Mouse (Mus musculus): Measurements from ENCODE around the gene Erh. TPM values are rescaled to one million over a fixed set of nuclear protein-coding genes. Genes with fewer than 3 reads are reported as not detected.
A peak's percentile ranks its signal among the peaks of the same experiment; 100 is the strongest.

Gene Erh
- polyA plus RNA-seq, 1 experiment from 2014 or later, result 152 TPM

DNA sequence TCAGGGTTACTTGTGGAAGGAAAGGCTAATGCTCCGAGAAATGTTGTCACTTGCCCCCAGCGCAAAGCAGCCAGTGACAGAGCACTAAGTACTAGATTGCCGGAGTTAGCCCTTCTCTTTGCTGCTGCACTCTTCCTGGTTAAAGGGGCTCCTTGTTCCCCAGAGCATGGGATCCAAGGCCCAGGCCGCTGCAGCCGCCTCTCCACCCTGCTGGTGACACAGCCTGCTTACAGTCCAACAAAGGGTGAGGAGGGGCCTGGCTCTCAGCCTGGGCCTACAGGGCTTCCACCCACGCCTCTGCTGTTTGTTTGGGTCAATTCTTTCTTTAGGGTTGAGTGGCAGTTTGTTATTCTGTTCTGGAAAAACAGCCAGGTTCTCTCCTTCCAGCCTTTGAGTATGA lies 45.4 kb downstream of the Erh start:
- Histone ChIP-seq H3K9ac (ENCODE audit: low read length) (0 out of 2 replicates have a peak overlapping the region, but pooled peaks have one; percentile 7), H3K36me3 (ENCODE audit: control insufficient read depth, insufficient read depth, low read length) (no peaks in the 10 kb centered on the region), H3K27me3 (ENCODE audit: control insufficient read depth, insufficient read depth, low read length) (no peaks in the 10 kb centered on the region), H3K9me3 (ENCODE audit: control insufficient read depth, low read length) (no peaks in the 10 kb centered on the region), H3K4me3 (ENCODE audit: control insufficient read depth in 1 of 2, insufficient read depth in 1 of 2, low read depth in 1 of 2, low read length in 2 of 2) (no peak overlapping the region), H3K27ac (replicated peaks in 1 of 2; ENCODE audit: control insufficient read depth in 1 of 2, insufficient read depth in 1 of 2, low read depth in 2 of 2, low read length in 2 of 2) (no peak overlapping the region), H3K4me2 (ENCODE audit: low read length) (no peak overlapping the region), H3K4me1 (ENCODE audit: control insufficient read depth in 2 of 2, insufficient read depth in 2 of 2, low read length in 2 of 2) (peaks cover 20 to 37% of the 10 kb centered on the region in 2 experiments)
- no peak for ATAC-seq (ENCODE audit: insufficient number of reproducible peaks, insufficient read depth, low FRiP score, low read depth)
- WGBS, result 64% methylated on average over 6 of the region's 6 CpGs

DNA sequence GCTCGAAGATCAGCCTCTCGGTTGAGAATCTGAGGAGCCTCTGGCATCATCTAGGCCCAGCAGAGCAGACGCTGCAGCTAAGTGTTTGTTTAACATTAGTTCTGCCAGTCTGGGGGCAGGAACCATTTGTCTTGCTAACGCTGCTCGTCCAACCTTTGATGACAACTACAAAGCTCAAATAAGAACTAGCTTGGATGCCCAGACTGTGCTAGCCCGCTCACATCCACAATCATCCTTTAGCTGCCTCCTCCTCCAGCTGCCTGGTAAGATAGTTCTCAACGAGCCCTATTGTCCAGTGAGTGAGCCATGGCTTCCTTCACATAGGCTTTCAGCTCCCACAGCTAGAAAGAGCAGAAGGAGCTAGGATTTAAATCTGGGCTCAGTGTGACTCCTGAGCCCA lies 45.9 kb downstream of the Erh start:
- H3K9ac ChIP-seq (ENCODE audit: low read length), result no peak overlapping the region
- no peak overlapping the region for H3K4me3 ChIP-seq (ENCODE audit: control insufficient read depth in 1 of 2, insufficient read depth in 1 of 2, low read depth in 1 of 2, low read length in 2 of 2)
- H3K27ac ChIP-seq (replicated peaks in 1 of 2; ENCODE audit: control insufficient read depth in 1 of 2, insufficient read depth in 1 of 2, low read depth in 2 of 2, low read length in 2 of 2), result no peak overlapping the region
- H3K27me3 ChIP-seq (ENCODE audit: control insufficient read depth, insufficient read depth, low read length), result no peaks in the 10 kb centered on the region
- H3K36me3 ChIP-seq (ENCODE audit: control insufficient read depth, insufficient read depth, low read length), result no peaks in the 10 kb centered on the region
- 62% methylated on average over 7 of the region's 7 CpGs for WGBS
- ATAC-seq (ENCODE audit: insufficient number of reproducible peaks, insufficient read depth, low FRiP score, low read depth), result no peak
- H3K4me2 ChIP-seq (ENCODE audit: low read length), result no peak overlapping the region
- H3K4me1 ChIP-seq (ENCODE audit: control insufficient read depth in 2 of 2, insufficient read depth in 2 of 2, low read length in 2 of 2), result peaks cover 16 to 34% of the 10 kb centered on the region in 2 experiments
- no peaks in the 10 kb centered on the region for H3K9me3 ChIP-seq (ENCODE audit: control insufficient read depth, low read length)

DNA sequence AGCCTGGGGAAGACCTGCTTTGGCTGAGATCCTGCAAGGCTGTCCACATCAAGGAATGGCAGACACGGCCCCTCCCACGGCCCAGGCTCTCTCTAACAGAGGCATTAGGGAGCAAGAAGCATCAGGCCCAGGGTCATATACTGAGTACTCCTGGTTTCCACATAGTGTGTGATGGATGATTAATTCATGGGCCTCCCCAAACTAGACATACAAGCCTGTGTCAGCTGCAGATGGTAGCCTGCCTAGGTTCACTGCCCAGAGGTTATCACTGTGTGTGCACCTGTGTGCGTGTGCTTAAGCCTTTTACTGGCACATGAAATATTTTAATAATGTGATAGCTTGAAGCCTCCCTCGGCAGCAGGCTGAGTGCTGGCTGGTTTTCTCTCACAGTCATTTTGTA lies 48.2 kb downstream of the Erh start:
- WGBS, result 59% methylated on average over 4 of the region's 4 CpGs
- no peak overlapping the region for H3K9ac ChIP-seq (ENCODE audit: low read length)
- no peaks in the 10 kb centered on the region for H3K27me3 ChIP-seq (ENCODE audit: control insufficient read depth, insufficient read depth, low read length)
- H3K27ac ChIP-seq (replicated peaks in 1 of 2; ENCODE audit: control insufficient read depth in 1 of 2, insufficient read depth in 1 of 2, low read depth in 2 of 2, low read length in 2 of 2), result no peak overlapping the region
- ATAC-seq (ENCODE audit: insufficient number of reproducible peaks, insufficient read depth, low FRiP score, low read depth), result no peak
- H3K4me1 ChIP-seq (ENCODE audit: control insufficient read depth in 2 of 2, insufficient read depth in 2 of 2, low read length in 2 of 2), result peaks cover 14 to 31% of the 10 kb centered on the region in 2 experiments
- H3K9me3 ChIP-seq (ENCODE audit: control insufficient read depth, low read length), result no peaks in the 10 kb centered on the region
- no peak overlapping the region for H3K4me2 ChIP-seq (ENCODE audit: low read length)
- no peaks in the 10 kb centered on the region for H3K36me3 ChIP-seq (ENCODE audit: control insufficient read depth, insufficient read depth, low read length)
- no peak overlapping the region for H3K4me3 ChIP-seq (ENCODE audit: control insufficient read depth in 1 of 2, insufficient read depth in 1 of 2, low read depth in 1 of 2, low read length in 2 of 2)

DNA sequence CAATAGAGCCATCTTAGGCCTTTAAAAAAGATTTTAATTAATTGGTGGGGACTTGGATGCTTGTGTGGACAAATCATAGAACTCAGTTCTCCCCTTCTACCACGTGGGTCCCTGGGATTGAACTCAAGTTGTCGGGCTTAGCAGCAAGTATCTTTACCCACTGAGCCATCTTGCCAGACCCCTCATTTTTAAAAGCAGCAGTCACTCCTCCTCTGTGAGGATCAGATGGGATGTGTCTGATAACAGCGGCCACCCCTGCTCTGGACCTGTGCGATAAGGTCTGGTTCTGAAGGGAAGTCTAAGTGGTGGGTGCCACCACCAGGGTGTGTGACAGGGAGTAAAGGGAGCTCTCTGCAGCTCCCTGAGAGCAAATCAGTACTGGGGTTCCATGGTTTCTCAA lies 48.6 kb downstream of the Erh start:
- no peak overlapping the region for H3K27ac ChIP-seq (replicated peaks in 1 of 2; ENCODE audit: control insufficient read depth in 1 of 2, insufficient read depth in 1 of 2, low read depth in 2 of 2, low read length in 2 of 2)
- peaks cover 14 to 30% of the 10 kb centered on the region in 2 experiments for H3K4me1 ChIP-seq (ENCODE audit: control insufficient read depth in 2 of 2, insufficient read depth in 2 of 2, low read length in 2 of 2)
- no peaks in the 10 kb centered on the region for H3K9me3 ChIP-seq (ENCODE audit: control insufficient read depth, low read length)
- no peak for ATAC-seq (ENCODE audit: insufficient number of reproducible peaks, insufficient read depth, low FRiP score, low read depth)
- 85% methylated on average over 4 of the region's 4 CpGs for WGBS
- no peak overlapping the region for H3K4me2 ChIP-seq (ENCODE audit: low read length)
- H3K9ac ChIP-seq (ENCODE audit: low read length), result no peak overlapping the region
- H3K36me3 ChIP-seq (ENCODE audit: control insufficient read depth, insufficient read depth, low read length), result no peaks in the 10 kb centered on the region
- no peaks in the 10 kb centered on the region for H3K27me3 ChIP-seq (ENCODE audit: control insufficient read depth, insufficient read depth, low read length)
- no peak overlapping the region for H3K4me3 ChIP-seq (ENCODE audit: control insufficient read depth in 1 of 2, insufficient read depth in 1 of 2, low read depth in 1 of 2, low read length in 2 of 2)

DNA sequence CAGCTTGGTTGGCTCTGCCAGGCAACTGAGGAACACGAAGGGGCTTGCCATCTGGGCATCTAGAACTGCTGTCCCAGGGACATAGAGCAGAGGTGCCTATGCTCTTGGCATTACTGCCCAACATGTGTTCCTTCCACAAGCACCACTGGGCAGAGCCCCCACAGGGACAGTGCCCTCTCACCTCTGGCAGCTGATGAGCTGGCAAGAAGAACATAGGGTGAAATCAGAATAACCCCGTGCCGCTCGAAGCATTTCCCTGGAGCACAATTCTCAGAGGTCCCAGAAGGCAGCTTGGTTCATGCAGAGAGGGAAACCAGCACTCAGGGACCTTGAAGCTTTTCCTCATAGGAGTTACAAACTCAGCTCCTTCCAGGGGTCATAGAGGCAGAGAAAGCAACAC lies 49.4 kb downstream of the Erh start:
- Histone ChIP-seq H3K4me1 (ENCODE audit: control insufficient read depth in 2 of 2, insufficient read depth in 2 of 2, low read length in 2 of 2) (peaks cover 14 to 22% of the 10 kb centered on the region in 2 experiments; a peak in 3 of 4 replicates), H3K9me3 (ENCODE audit: control insufficient read depth, low read length) (no peaks in the 10 kb centered on the region), H3K4me3 (ENCODE audit: control insufficient read depth in 1 of 2, insufficient read depth in 1 of 2, low read depth in 1 of 2, low read length in 2 of 2) (no peak overlapping the region), H3K27me3 (ENCODE audit: control insufficient read depth, insufficient read depth, low read length) (no peaks in the 10 kb centered on the region), H3K27ac (replicated peaks in 1 of 2; ENCODE audit: control insufficient read depth in 1 of 2, insufficient read depth in 1 of 2, low read depth in 2 of 2, low read length in 2 of 2) (no peak overlapping the region), H3K9ac (ENCODE audit: low read length) (no peak overlapping the region), H3K36me3 (ENCODE audit: control insufficient read depth, insufficient read depth, low read length) (no peaks in the 10 kb centered on the region), H3K4me2 (ENCODE audit: low read length) (no peak overlapping the region)
- WGBS, result 87% methylated on average over 4 of the region's 4 CpGs
- ATAC-seq (ENCODE audit: insufficient number of reproducible peaks, insufficient read depth, low FRiP score, low read depth), result no peak

DNA sequence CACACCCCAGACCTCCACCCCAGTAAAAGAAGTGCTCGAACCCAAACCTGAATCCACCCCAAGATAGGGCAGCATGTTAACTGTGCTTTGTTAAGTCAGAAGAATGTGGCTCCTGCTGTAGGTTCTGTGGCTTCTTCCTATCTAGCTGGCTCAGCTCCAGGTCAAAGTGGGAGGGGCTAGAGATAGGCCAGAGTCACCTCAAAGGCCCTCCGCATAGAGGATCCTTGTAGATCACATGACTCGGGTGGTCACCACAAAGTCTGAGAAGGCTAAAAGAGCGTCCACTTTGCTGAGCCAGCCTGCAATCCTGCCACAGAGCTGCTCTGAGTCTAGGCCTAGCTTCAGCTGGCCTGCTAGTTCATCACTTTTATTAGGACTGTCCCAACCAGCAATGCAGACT lies 50.0 kb downstream of the Erh start:
- Histone ChIP-seq H3K9me3 (ENCODE audit: control insufficient read depth, low read length) (no peaks in the 10 kb centered on the region), H3K9ac (ENCODE audit: low read length) (no peak overlapping the region), H3K27ac (replicated peaks in 1 of 2; ENCODE audit: control insufficient read depth in 1 of 2, insufficient read depth in 1 of 2, low read depth in 2 of 2, low read length in 2 of 2) (no peak overlapping the region), H3K27me3 (ENCODE audit: control insufficient read depth, insufficient read depth, low read length) (no peaks in the 10 kb centered on the region), H3K4me2 (ENCODE audit: low read length) (no peak overlapping the region), H3K4me3 (ENCODE audit: control insufficient read depth in 1 of 2, insufficient read depth in 1 of 2, low read depth in 1 of 2, low read length in 2 of 2) (no peak overlapping the region), H3K36me3 (ENCODE audit: control insufficient read depth, insufficient read depth, low read length) (no peaks in the 10 kb centered on the region), H3K4me1 (ENCODE audit: control insufficient read depth in 2 of 2, insufficient read depth in 2 of 2, low read length in 2 of 2) (peaks cover 14 to 20% of the 10 kb centered on the region in 2 experiments; a peak in 3 of 4 replicates)
- ATAC-seq (ENCODE audit: insufficient number of reproducible peaks, insufficient read depth, low FRiP score, low read depth), result no peak; the same call in 1 of the 2 replicates
- WGBS, result 38% methylated on average over 4 of the region's 4 CpGs

DNA sequence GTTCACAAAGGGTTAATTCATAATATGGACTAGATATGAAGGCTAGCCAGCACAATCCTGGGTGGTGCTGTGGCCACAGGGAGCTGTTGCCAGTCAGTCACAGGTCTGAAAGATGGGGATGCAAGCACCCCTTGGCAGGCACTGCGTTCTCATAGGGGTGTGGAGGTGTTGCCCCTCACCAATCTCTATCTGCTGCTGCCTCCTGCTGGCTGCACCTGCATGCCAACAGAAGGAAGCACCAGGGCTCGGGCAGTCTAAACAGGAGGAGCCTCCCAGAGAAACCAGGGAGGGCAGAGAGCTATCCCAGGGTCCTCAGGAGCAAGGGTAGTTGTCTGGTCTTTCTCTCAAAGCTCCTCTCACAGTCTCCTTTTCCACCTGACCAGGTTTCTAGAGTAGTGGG lies 59.2 kb downstream of the Erh start:
- H3K36me3 ChIP-seq (ENCODE audit: control insufficient read depth, insufficient read depth, low read length), result no peaks in the 10 kb centered on the region
- 27% methylated on average over 2 of the region's 2 CpGs for WGBS

More for the DNA sequence above, 59.2 kb downstream of the Erh start:
- Histone ChIP-seq H3K4me2 (ENCODE audit: low read length) (no peak overlapping the region), H3K27ac (replicated peaks in 1 of 2; ENCODE audit: control insufficient read depth in 1 of 2, insufficient read depth in 1 of 2, low read depth in 2 of 2, low read length in 2 of 2) (no peak overlapping the region), H3K27me3 (ENCODE audit: control insufficient read depth, insufficient read depth, low read length) (no peaks in the 10 kb centered on the region), H3K9me3 (ENCODE audit: control insufficient read depth, low read length) (no peaks in the 10 kb centered on the region), H3K9ac (ENCODE audit: low read length) (no peak overlapping the region), H3K4me1 (ENCODE audit: control insufficient read depth in 2 of 2, insufficient read depth in 2 of 2, low read length in 2 of 2) (no peaks in the 10 kb centered on the region), H3K4me3 (ENCODE audit: control insufficient read depth in 1 of 2, insufficient read depth in 1 of 2, low read depth in 1 of 2, low read length in 2 of 2) (no peak overlapping the region)
- ATAC-seq (ENCODE audit: insufficient number of reproducible peaks, insufficient read depth, low FRiP score, low read depth), result no peak
